Mouse (Mus musculus) adrenal gland, postnatal 10 days (tissue): Measurements from ENCODE around the gene B4galt1. TPM values are rescaled to one million over a fixed set of nuclear protein-coding genes. Genes with fewer than 3 reads are reported as not detected.

Experiments
- DNase-seq: peaks from one replicate; pipeline ENCODE4 v3.0.0; 2021; ENCODE audit warnings: mixed read lengths
- total RNA-seq, 2 experiments: library from RNA; stranded (reverse); gene quantifications; 2 replicates each; pipeline ENCODE4 v1.2.3; 2021

B4galt1 gene
- total RNA-seq, 2 experiments from 2014 or later, result 73.7 to 83.0 TPM

- DNase-seq, result peak; percentile 51
These were observed 10.1 kb downstream of the B4galt1 start for GRCm38 (mm10) chr4:40843726-40844125.

GRCm38 (mm10) chr4:40840448-40840847, 13.4 kb downstream of the B4galt1 start:
- DNase-seq, result no peak

- DNase-seq, result no peak
These were observed 14.6 kb downstream of the B4galt1 start for GRCm38 (mm10) chr4:40839251-40839650.

GRCm38 (mm10) chr4:40837451-40838285, 16.1 kb downstream of the B4galt1 start:
- peak; percentile 77 for DNase-seq

- DNase-seq, result no peak
These were observed 16.8 kb downstream of the B4galt1 start for GRCm38 (mm10) chr4:40837008-40837407.

GRCm38 (mm10) chr4:40834872-40835271, 18.9 kb downstream of the B4galt1 start:
- no peak for DNase-seq

- no peak for DNase-seq
These were observed 19.5 kb downstream of the B4galt1 start for GRCm38 (mm10) chr4:40834232-40834786.

GRCm38 (mm10) chr4:40833381-40834231, 20.2 kb downstream of the B4galt1 start:
- DNase-seq, result no peak

- DNase-seq, result no peak
These were observed 23.3 kb downstream of the B4galt1 start for GRCm38 (mm10) chr4:40830530-40830929.

GRCm38 (mm10) chr4:40829654-40830400, 24.0 kb downstream of the B4galt1 start:
- DNase-seq, result no peak

GRCm38 (mm10) chr4:40828910-40829309, 24.9 kb downstream of the B4galt1 start:
- DNase-seq, result peak; percentile 79

GRCm38 (mm10) chr4:40827926-40828325, 25.9 kb downstream of the B4galt1 start:
- no peak for DNase-seq

GRCm38 (mm10) chr4:40826810-40827209, 27.0 kb downstream of the B4galt1 start:
- no peak for DNase-seq

- no peak for DNase-seq
These were observed 27.8 kb downstream of the B4galt1 start for GRCm38 (mm10) chr4:40825981-40826380.

GRCm38 (mm10) chr4:40825146-40825545, 28.7 kb downstream of the B4galt1 start:
- no peak for DNase-seq

- no peak for DNase-seq
These were observed 29.3 kb downstream of the B4galt1 start for GRCm38 (mm10) chr4:40824505-40824904.

GRCm38 (mm10) chr4:40823664-40824063, 30.1 kb downstream of the B4galt1 start:
- no peak for DNase-seq

GRCm38 (mm10) chr4:40823151-40823550, 30.7 kb downstream of the B4galt1 start:
- no peak for DNase-seq

- DNase-seq, result no peak
These were observed 32.3 kb downstream of the B4galt1 start for GRCm38 (mm10) chr4:40821303-40822023.

GRCm38 (mm10) chr4:40820903-40821302, 32.9 kb downstream of the B4galt1 start:
- DNase-seq, result no peak

GRCm38 (mm10) chr4:40820024-40820423, 33.8 kb downstream of the B4galt1 start:
- no peak for DNase-seq
